Mouse (Mus musculus): ENCODE results near the gene Kif1b.
"Not testable (repeated sequence)": the region's sequence is repeated elsewhere in the genome, so short reads cannot be mapped to it uniquely, and the experiment has no call there.

Gene Kif1b

GRCm38 (mm10) chr4:149220042-149220473, 87.4 kb downstream of the Kif1b start:
- DNase-seq (ENCODE audit: low spot score in 2 of 2) = peak; percentile 38 to 59

DNA sequence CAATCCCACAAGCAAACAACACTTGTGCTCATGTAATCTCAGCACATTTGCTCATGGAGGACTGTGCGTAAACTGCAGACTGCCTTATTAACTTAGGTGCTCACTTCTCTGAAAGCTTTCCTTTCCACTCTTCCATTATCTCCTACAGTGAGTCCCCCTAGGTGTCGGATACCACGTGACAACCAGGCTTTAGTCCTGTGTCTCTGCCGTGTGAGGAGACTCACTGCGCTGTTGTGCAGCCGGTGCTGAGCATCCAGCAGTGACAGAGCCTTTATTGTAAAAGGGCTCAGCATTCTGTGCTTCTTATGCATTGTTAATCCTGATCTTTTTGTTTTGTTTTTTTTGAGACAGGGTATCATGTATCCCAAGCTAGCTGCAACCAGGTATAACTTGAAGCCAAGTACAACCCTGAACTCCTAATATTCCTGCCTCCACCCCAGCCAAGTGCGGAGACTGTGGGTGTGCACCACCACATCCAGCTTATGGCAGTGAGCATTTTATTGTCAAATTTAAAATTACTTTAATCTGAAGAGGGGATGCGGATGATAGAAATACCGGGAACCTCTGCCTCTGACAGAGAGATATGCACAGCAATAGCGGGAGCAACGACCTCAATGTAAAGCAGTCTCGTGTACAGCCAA, 88.0 kb downstream of the Kif1b start:
- no peak for DNase-seq (ENCODE audit: low spot score in 2 of 2)

- DNase-seq (ENCODE audit: low spot score in 2 of 2) = no peak
These were observed 89.0 kb downstream of the Kif1b start for GRCm38 (mm10) chr4:149218476-149218875.

GRCm38 (mm10) chr4:149215982-149216381, 91.5 kb downstream of the Kif1b start:
- no peak for DNase-seq (ENCODE audit: low spot score in 2 of 2)

DNA sequence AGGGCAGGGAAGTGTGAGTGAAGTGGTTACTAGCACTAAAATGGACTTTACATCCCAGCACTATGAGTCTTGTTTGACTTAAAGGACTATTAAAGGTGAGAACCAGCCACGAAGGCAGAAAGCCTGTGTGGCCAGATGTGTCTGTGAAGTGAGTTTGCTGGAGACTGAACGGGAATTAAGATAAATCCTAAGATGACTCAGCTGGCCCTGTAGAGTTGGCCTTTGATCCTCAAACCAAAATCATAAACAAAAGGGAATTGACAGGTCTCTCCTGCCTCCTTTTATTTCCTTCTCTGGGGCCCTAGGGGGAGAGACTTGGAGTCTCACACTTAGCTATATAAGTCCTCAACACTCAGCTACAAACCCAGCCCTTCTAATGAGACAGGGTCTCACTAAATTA, 92.1 kb downstream of the Kif1b start:
- DNase-seq (ENCODE audit: low spot score in 2 of 2) = no peak

- DNase-seq (ENCODE audit: low spot score in 2 of 2) = not testable (repeated sequence)
These were observed 93.0 kb downstream of the Kif1b start for GRCm38 (mm10) chr4:149214468-149214867.

DNA sequence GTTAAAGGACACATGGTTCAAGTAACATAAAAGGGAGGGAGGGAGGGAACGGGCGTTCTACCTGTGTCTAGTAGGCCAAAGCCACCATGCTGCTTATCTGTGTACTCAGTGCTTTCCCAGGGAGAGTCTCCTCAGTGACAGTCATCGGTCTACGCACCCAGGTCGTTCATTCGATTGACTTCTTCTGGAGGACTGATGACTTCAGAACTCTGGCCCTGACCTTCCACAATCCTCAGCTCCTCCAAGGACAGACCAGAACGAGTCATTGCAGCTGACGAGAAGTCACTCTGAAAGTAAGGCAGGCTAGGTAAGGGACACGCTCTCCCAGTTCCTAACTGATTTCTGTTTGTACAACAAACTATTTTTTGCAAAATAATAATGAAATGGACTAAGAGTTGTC, 94.0 kb downstream of the Kif1b start:
- no peak for DNase-seq (ENCODE audit: low spot score in 2 of 2)

- DNase-seq (ENCODE audit: low spot score in 2 of 2) = not testable (repeated sequence)
These were observed 96.1 kb downstream of the Kif1b start for GRCm38 (mm10) chr4:149211441-149211840.

DNA sequence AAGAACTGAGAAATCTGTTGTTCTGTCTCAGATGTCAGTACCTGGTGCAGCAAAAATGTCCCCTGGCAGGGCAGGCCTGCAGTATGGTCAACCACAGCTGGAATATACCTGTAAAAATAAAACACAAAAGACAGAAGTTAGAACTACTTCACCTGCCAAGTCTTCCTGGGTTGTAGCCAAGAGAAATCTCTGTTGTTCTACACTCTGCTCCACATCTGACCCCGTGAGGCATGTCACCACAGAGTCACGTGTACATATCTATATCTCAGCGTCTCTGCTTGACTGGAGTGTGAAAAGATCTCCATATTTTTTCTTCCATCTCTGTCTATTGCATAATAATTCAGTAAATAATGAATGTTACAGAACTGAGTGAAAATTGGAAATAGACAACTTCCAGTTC, 105.0 kb downstream of the Kif1b start:
- no peak for DNase-seq (ENCODE audit: low spot score in 2 of 2)

- DNase-seq (ENCODE audit: low spot score in 2 of 2) = no peak
These were observed 106.4 kb downstream of the Kif1b start for GRCm38 (mm10) chr4:149201110-149201509.

- DNase-seq (ENCODE audit: low spot score in 2 of 2) = no peak
These were observed 110.3 kb downstream of the Kif1b start for GRCm38 (mm10) chr4:149197180-149197579.

DNA sequence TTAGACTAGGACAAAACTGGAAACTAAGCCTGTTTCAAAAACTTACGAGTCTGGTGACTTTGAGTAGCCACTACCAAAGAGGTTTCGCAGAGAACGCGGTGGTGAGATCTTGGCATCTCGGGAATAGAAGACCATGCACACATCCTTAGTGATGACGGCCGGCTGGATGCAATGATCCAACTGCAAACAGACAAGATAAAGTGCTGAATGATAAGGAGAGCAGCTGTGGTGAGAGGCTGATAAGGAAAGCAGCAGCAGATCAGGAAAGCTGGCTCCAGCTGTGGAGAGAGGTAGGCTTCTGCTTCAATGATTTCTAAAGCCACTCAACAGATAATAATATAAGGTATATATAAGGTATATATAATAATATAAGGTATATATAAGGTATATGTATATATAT, 116.4 kb downstream of the Kif1b start:
- no peak for DNase-seq (ENCODE audit: low spot score in 2 of 2)

- DNase-seq (ENCODE audit: low spot score in 2 of 2) = no peak
These were observed 118.9 kb downstream of the Kif1b start for GRCm38 (mm10) chr4:149188563-149188962.

- DNase-seq (ENCODE audit: low spot score in 2 of 2) = peak in 1 of 2 experiments; percentile 42
These were observed 124.7 kb downstream of the Kif1b start for GRCm38 (mm10) chr4:149182755-149183154.

GRCm38 (mm10) chr4:149182192-149182591, 125.3 kb downstream of the Kif1b start:
- DNase-seq (ENCODE audit: low spot score in 2 of 2) = no peak

DNA sequence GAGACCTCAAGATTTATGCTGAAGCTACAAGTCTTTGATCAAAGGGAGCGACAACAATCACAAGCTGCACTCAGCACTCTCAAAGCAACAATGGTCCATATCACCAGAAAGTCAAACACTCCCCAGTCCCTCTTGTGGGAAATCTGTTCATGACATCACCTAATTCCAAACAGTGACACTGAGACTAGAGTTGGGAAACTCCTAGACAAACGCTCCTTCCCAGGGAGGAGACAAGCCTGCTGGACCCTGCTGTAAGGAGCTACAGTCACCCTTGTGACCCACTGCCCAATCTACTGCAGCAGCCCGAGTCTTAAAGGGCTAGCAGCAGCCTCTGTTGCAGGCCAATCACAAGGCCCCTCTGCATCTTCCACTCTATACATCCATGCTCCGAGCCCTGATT, 127.9 kb downstream of the Kif1b start:
- no peak for DNase-seq (ENCODE audit: low spot score in 2 of 2)

DNA sequence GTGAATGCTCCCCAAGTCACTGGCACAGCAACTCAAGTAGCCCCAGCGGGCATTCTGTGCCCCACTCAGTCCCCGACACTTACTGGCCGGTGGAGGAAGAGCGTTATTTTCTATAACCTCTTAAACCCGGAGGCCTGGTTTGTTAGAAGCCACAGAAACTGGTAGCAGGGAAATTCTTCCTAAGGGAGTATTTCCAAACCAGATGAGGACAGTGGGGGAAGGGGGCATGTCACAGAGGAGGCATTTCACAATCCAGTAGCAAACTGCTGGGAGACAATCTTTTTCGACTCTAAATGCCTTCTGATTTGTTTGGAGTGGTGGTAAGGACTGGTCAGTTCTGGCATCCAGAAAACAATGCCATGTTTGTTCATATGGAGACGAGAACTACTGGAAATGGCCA, 128.3 kb downstream of the Kif1b start:
- DNase-seq (ENCODE audit: low spot score in 2 of 2) = no peak

GRCm38 (mm10) chr4:149178328-149178727, 129.2 kb downstream of the Kif1b start:
- DNase-seq (ENCODE audit: low spot score in 2 of 2) = no peak

DNA sequence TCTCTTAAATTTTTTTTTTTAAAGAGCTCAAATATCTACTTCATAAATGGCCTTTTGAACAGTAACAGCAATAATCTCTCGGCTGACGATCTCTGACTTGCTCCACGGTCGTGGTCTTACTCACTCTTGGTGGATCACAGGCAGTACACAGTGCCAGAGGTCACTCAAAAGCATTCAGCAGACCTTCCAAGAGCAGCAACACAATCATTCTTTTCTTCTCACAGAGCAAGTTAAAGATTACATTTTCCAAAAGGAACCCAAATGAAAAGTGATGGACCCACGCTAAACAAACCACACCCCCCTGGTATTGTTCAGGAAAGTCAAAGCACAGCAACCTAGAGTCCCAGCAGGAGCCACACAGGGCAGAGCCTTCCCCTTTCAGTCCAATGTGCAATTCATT, 130.4 kb downstream of the Kif1b start:
- no peak for DNase-seq (ENCODE audit: low spot score in 2 of 2)

GRCm38 (mm10) chr4:149176645-149177044, 130.8 kb downstream of the Kif1b start:
- DNase-seq (ENCODE audit: low spot score in 2 of 2) = no peak

- no peak for DNase-seq (ENCODE audit: low spot score in 2 of 2)
These were observed 133.8 kb downstream of the Kif1b start for GRCm38 (mm10) chr4:149173661-149174060.

DNA sequence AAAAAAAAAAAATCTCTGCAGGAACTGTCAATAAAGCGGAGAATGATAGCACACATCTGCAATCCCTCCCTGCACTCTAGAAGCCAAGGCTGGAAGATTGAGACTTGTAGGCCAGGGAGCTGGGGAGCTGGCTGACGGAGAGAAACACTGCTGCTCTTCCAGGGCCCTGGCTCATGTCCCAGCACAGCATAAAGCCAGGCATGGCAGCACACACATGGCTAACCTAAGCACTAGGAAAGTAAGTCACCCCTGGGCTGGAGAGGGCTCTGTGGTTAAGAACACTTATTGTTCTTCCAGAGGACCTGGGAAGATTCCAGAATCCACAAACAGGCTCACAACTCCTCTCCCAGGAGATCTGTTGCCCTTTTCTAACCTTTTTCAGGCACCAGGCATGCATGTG, 134.8 kb downstream of the Kif1b start:
- no peak for DNase-seq (ENCODE audit: low spot score in 2 of 2)

DNA sequence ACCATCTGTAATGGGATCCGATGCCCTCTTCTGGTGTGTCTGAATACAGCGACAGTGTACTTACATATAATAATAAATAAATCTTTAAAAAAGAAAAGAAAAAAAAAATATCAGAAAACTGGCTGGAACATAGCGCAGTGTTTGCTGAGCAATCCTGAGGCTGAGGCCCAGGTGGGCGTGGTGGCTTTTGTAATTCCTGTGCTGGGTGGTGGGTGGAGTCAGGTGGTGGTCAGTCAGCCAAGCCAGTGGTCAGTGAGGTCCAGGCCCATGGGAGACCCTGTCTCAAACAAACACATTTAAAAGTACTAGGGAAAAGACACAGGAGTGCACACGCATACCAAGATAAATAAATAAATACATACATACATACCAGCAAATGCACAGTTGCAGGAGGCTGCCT, 135.4 kb downstream of the Kif1b start:
- no peak for DNase-seq (ENCODE audit: low spot score in 2 of 2)

DNA sequence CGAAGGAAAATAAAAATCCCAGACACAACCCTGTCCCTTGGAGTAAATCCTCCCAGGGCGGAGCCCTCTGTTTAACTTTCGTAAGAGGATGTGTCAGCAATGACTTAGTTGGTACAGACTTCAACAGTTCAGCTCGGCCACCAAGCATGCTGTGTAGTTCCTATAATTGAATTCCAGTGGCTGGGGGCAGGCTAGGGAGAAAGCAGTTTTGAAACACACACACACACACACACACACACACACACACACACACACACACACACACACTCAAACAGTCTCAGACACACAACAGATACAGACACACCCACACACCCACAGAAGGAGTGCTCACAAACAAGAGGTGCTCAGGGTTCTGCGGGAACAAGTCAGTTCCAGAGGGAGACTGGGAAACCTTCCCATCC, 135.9 kb downstream of the Kif1b start:
- no peak for DNase-seq (ENCODE audit: low spot score in 2 of 2)
